Comparison of ENCODE assay signal across 11 mouse cellular contexts in genomic region chr9:7870556-7871315, GRCm38 (mm10). TPM values are rescaled to one million over a fixed set of nuclear protein-coding genes. Genes with fewer than 3 reads are reported as not detected.
DNase-seq lines count a peak whose midpoint lies in the region; ATAC-seq lines count a peak whose summit lies in the region.
"Had no signal": no experiment of that assay in that cellular context is flagged by ENCODE, and none has a peak within 500 bp of the region (broad histone marks: within the 10 kb centered on the region; RNA-seq: fewer than 3 reads in every experiment).

No protein-coding gene starts in this region.

- WGBS in kidney, embryonic 14.5 days, result 80% methylated on average over 10 of the region's 10 CpGs
- WGBS in limb, embryonic 15.5 days, result 77% methylated on average over 10 of the region's 10 CpGs

- H3K27me3 ChIP-seq in kidney, embryonic 14.5 days (ENCODE audit: control insufficient read depth, insufficient read depth, low read length), result no peaks in the 10 kb centered on the region
- no peaks in the 10 kb centered on the region for H3K27me3 ChIP-seq in limb, embryonic 15.5 days

- no peaks in the 10 kb centered on the region for H3K36me3 ChIP-seq in kidney, embryonic 14.5 days (ENCODE audit: control insufficient read depth, insufficient read depth, low read length)
- H3K36me3 ChIP-seq in limb, embryonic 15.5 days, result peaks cover 15% of the 10 kb centered on the region
- H3K36me3 ChIP-seq: forebrain, embryonic 10.5 days had no signal

- no peak overlapping the region for H3K9ac ChIP-seq in kidney, embryonic 14.5 days (ENCODE audit: low read depth, low read length)
- no peak overlapping the region for H3K9ac ChIP-seq in limb, embryonic 15.5 days

- no peak for DNase-seq in kidney, postnatal 36 days
- peak; percentile 41 to 68 for DNase-seq in lung, postnatal 4 days
- no peak for DNase-seq in cerebellum, adult 11-12 months
- no peak for DNase-seq in frontal cortex, adult 2 months (ENCODE audit: extremely low spot score in 1 of 2, low spot score in 1 of 2)
- DNase-seq: embryo, embryonic 11 days had no signal

- H3K4me1 ChIP-seq in kidney, embryonic 14.5 days (ENCODE audit: control insufficient read depth, insufficient read depth, low read length), result no peaks in the 10 kb centered on the region
- H3K4me1 ChIP-seq in limb, embryonic 15.5 days, result peaks cover 12% of the 10 kb centered on the region; the same call in 1 of the 2 replicates

- peak overlapping the region; percentile 38; the same call in 1 of the 2 replicates for H3K27ac ChIP-seq in kidney, embryonic 14.5 days (ENCODE audit: low read depth, low read length)
- H3K27ac ChIP-seq in limb, embryonic 15.5 days, result peak overlapping the region; percentile 30
- H3K27ac ChIP-seq: forebrain, embryonic 10.5 days had no signal

- no peak overlapping the region for H3K4me3 ChIP-seq in kidney, embryonic 14.5 days (ENCODE audit: low read length)
- H3K4me3 ChIP-seq in limb, embryonic 15.5 days, result no peak overlapping the region
- H3K4me3 ChIP-seq: forebrain, embryonic 10.5 days had no signal

- ATAC-seq in kidney, embryonic 14.5 days (ENCODE audit: low FRiP score, low TSS enrichment), result no peak
- peak; percentile 2 for ATAC-seq in CD4-positive, CD25-positive, alpha-beta regulatory T cell, adult 4 months
- ATAC-seq in limb, embryonic 15.5 days (ENCODE audit: insufficient number of reproducible peaks, low FRiP score, low TSS enrichment, low read depth), result no peak
- no peak for ATAC-seq in activated CD4-positive, CD25-positive, alpha-beta regulatory T cell, adult 4 months
- ATAC-seq: hindbrain, embryonic 16.5 days had no signal

- H3K4me2 ChIP-seq in kidney, embryonic 14.5 days (replicated peaks; ENCODE audit: low read depth, low read length), result no peak overlapping the region
- no peak overlapping the region for H3K4me2 ChIP-seq in limb, embryonic 15.5 days

- H3K9me3 ChIP-seq in kidney, embryonic 14.5 days (ENCODE audit: control insufficient read depth, low read length), result no peaks in the 10 kb centered on the region
- no peaks in the 10 kb centered on the region for H3K9me3 ChIP-seq in limb, embryonic 15.5 days
- H3K9me3 ChIP-seq: forebrain, embryonic 10.5 days had no signal

RNA-seq across cellular contexts. Expression of gene Birc3, which starts 2.2 kb away (rescaled TPM):
- polyA plus RNA-seq in kidney, embryonic 14.5 days (2014; fragmentation: Nextera tagmentation; extraction: Ambion mirVana), result 3.7 and 6.5 TPM in 2 replicates
- 100 to 1,000 TPM; 121 to 171 TPM for polyA plus RNA-seq in CD4-positive, CD25-positive, alpha-beta regulatory T cell, adult 4 months (2017; shearing (Covaris generic))
- polyA plus RNA-seq in limb, embryonic 15.5 days (2015; fragmentation: Nextera tagmentation; extraction: Ambion mirVana), result 15.9 and 16.6 TPM in 2 replicates
- 100 to 1,000 TPM; 111 to 118 TPM for polyA plus RNA-seq in activated CD4-positive, CD25-positive, alpha-beta regulatory T cell, adult 4 months (2017; shearing (Covaris generic))
- 2.4 and 3.5 TPM in 2 replicates for polyA plus RNA-seq in frontal cortex, adult 2 months (2012; rRNA removed)

RNA-seq across cellular contexts. Expression of gene Birc2, which starts 33.9 kb away (rescaled TPM):
- 30.3 and 41.7 TPM in 2 replicates for polyA plus RNA-seq in kidney, embryonic 14.5 days (2014; fragmentation: Nextera tagmentation; extraction: Ambion mirVana)
- 100 to 1,000 TPM; 138 to 145 TPM for polyA plus RNA-seq in CD4-positive, CD25-positive, alpha-beta regulatory T cell, adult 4 months (2017; shearing (Covaris generic))
- polyA plus RNA-seq in limb, embryonic 15.5 days (2015; fragmentation: Nextera tagmentation; extraction: Ambion mirVana), result 35.3 and 37.1 TPM in 2 replicates
- 10 to 100 TPM; 94.9 to 96.7 TPM for polyA plus RNA-seq in activated CD4-positive, CD25-positive, alpha-beta regulatory T cell, adult 4 months (2017; shearing (Covaris generic))
- 29.0 and 30.6 TPM in 2 replicates for polyA plus RNA-seq in frontal cortex, adult 2 months (2012; rRNA removed)

Comparison
In these comparisons a context has a peak if more than half of its experiments do, and no peak if none do; other contexts are left out.
1. DNase-seq: peak in lung, postnatal 4 days (2 of 2); none in kidney, postnatal 36 days (0 of 2), cerebellum, adult 11-12 months (single experiment) and frontal cortex, adult 2 months (0 of 2).